Mouse (Mus musculus): ENCODE measurements around the gene Vmn1r127. TPM values are rescaled to one million over a fixed set of nuclear protein-coding genes. Genes with fewer than 3 reads are reported as not detected.
"Not testable (repeated sequence)": the region's sequence is repeated elsewhere in the genome, so short reads cannot be mapped to it uniquely, and the experiment has no call there.

Gene Vmn1r127
- total RNA-seq (2021), result not detected
- long read RNA-seq, experiment 1, result 0 reads
- long read RNA-seq, experiment 2, result 0 reads

DNA sequence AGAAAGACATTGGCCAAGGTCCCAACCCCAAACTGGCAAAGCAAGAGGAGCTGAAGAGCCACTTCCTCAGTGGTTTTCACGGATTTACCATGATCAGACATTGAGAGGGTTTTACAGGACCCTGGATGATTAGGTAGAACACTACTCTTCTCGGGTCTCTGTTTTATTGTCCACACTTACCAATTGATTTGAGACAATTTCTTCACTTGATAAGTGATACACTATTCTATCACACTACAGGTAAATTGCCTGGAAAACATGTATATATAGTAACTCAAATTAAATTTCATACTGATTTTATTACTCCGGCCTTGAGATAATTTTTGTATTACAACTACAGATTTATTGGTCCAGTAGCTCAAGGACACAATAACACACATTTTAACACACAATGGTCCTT lies at the start of gene Vmn1r127:
Gene Vmn1r127, minus strand, starts transcription at position 101 of the 400 bp plus-strand sequence.
- not testable (repeated sequence) for DNase-seq (ENCODE audit: low spot score in 2 of 2)

DNA sequence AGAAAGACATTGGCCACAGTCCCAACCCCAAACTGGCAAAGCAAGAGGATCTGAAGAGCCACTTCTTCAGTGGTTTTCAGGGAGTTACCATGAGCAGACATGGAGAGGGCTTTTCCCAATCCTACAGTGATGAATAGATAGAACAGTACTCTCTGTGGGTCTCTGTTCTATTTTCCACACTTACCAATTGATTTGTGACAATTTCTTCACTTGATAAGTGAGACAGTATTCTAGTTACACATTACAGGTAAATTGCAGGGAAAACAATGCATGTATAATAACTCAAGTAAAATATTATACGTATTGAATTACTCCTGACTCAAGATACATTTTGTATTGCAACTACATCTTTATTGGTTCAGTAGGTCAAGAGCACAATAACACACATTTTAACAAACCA lies 41.5 kb upstream of the Vmn1r127 start, which contains the start of gene Vmn1r129:
Gene Vmn1r129, minus strand, starts transcription at position 101 of the 400 bp plus-strand sequence.
- DNase-seq (ENCODE audit: low spot score in 2 of 2), result not testable (repeated sequence)

DNA sequence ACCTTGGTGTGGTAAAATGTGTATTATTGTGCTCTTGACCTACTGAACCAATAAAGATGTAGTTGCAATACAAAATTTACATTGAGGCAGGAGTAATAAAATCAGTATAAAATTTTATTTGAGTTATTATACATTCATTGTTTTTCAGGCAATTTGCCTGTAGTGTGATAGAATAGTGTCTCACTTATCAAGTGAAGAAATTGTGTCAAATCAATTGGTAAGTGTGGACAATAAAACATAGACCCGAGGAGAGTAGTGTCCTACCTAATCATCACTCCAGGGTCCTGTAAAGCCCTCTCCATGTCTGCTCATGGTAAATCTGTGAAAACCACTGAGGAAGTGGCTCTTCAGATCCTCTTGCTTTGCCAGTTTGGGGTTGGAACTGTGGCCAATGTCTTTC lies 29.4 kb upstream of the Vmn1r127 start, which contains the start of gene Vmn1r128:
Gene Vmn1r128, plus strand, starts transcription at position 301 of the 400 bp plus-strand sequence.
- DNase-seq (ENCODE audit: low spot score in 2 of 2), result not testable (repeated sequence)

DNA sequence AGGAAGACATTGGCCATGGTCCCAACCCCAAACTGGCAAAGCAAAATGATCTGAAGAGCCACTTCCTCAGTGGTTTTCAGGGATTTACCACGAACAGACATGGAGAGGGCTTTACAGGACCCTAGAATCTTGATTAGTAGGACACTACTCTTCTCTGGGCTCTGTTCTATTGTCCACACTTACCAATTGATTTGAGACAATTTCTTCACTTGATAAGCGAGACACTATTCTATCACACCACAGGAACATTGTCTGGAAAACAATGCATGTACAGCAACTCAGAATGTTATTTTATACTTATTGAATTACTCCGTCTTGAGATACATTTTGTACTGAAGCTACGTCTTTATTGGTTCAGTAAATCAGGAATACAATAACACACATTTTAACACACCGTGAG lies 18.3 kb downstream of the Vmn1r127 start, which contains the start of gene Vmn1r126:
Gene Vmn1r126, minus strand, starts transcription at position 101 of the 400 bp plus-strand sequence.
- not testable (repeated sequence) for DNase-seq (ENCODE audit: low spot score in 2 of 2)

DNA sequence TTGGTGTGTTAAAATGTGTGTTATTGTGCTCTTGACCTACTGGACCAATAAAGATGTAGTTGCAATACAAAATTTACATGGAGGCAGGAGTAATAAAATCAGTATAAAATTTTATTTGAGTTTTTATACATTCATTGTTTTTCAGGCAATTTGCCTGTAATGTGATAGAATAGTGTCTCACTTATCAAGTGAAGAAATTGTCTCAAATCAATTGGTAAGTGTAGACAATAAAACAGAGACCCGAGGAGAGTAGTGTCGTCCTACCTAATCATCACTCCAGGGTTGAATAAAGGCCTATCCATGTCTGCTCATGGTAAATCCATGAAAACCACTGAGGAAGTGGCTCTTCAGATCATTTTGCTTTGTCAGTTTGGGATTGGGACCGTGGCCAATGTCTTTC lies 47.8 kb downstream of the Vmn1r127 start, which contains the start of gene Vmn1r125:
Gene Vmn1r125, plus strand, starts transcription at position 301 of the 400 bp plus-strand sequence.
- DNase-seq (ENCODE audit: low spot score in 2 of 2), result not testable (repeated sequence)

Other genes starting within 250 kb of the Vmn1r127 start
- gene Vmn1r121, start 221.3 kb downstream of the Vmn1r127 start, total RNA-seq (2021), result not detected
- not detected for gene Vmn1r122, start 185.7 kb downstream of the Vmn1r127 start, total RNA-seq (2021)
- not detected for gene Vmn1r123, start 157.7 kb downstream of the Vmn1r127 start, total RNA-seq (2021)
- gene Gm5157, start 129.4 kb downstream of the Vmn1r127 start, total RNA-seq (2021), result not detected
- gene Vmn1r124, start 59.2 kb downstream of the Vmn1r127 start, total RNA-seq (2021), result not detected
- gene Vmn1r125, start 47.7 kb downstream of the Vmn1r127 start, total RNA-seq (2021), result not detected
- not detected for gene Vmn1r126, start 18.4 kb downstream of the Vmn1r127 start, total RNA-seq (2021)
- not detected for gene Vmn1r128, start 29.5 kb upstream of the Vmn1r127 start, total RNA-seq (2021)
- not detected for gene Vmn1r129, start 41.4 kb upstream of the Vmn1r127 start, total RNA-seq (2021)
- not detected for gene Gm6882, start 112.9 kb upstream of the Vmn1r127 start, total RNA-seq (2021)
- not detected for gene Vmn1r130, start 191.9 kb upstream of the Vmn1r127 start, total RNA-seq (2021)
- not detected for gene Vmn1r131, start 226.2 kb upstream of the Vmn1r127 start, total RNA-seq (2021)

All from gastrocnemius, postnatal 4 days (tissue).